Mouse (Mus musculus) megakaryocyte, embryonic 14.5 days (primary cell): ENCODE results near the gene Tatdn2. TPM values are rescaled to one million over a fixed set of nuclear protein-coding genes. Genes with fewer than 3 reads are reported as not detected.

Experiments
- H3K27me3 ChIP-seq: replicated peaks from 2 replicates; pipeline ENCODE3; 2012; ENCODE audit warnings: inconsistent platforms
- H3K36me3 ChIP-seq: replicated peaks from 2 replicates; pipeline ENCODE3; 2012; ENCODE audit warnings: low read length, inconsistent platforms, mixed read lengths
- H3K4me1 ChIP-seq: 2 replicates; pipeline ENCODE4 v1.6.1; 2012; ENCODE audit warnings: inconsistent platforms
- H3K4me3 ChIP-seq: replicated peaks from 2 replicates; pipeline ENCODE3; 2012; ENCODE audit warnings: moderate library complexity, mild to moderate bottlenecking, inconsistent platforms
- H3K9me3 ChIP-seq: 2 replicates; pipeline ENCODE4 v1.6.1; 2012; ENCODE audit warnings: inconsistent platforms
- FLI1 ChIP-seq: IDR thresholded peaks from 2 replicates; pipeline ENCODE4 v1.6.1; 2012; ENCODE audit warnings: low read length, inconsistent platforms, mixed read lengths
- GATA1 ChIP-seq: IDR thresholded peaks from 3 replicates; pipeline ENCODE4 v1.6.1; 2012; ENCODE audit warnings: mixed read lengths, low read length, inconsistent platforms, borderline replicate concordance
- polyA plus RNA-seq: library from polyadenylated mRNA; stranded (reverse); fragments of >175 nt; gene quantifications from 2 replicates; pipeline ENCODE4 v1.2.3, GENCODE M21; 2012; ENCODE audit warnings: low replicate concordance; ENCODE audit not compliant: insufficient read depth

The Tatdn2 gene
- polyA plus RNA-seq, 1 experiment = 10.1 TPM

DNA sequence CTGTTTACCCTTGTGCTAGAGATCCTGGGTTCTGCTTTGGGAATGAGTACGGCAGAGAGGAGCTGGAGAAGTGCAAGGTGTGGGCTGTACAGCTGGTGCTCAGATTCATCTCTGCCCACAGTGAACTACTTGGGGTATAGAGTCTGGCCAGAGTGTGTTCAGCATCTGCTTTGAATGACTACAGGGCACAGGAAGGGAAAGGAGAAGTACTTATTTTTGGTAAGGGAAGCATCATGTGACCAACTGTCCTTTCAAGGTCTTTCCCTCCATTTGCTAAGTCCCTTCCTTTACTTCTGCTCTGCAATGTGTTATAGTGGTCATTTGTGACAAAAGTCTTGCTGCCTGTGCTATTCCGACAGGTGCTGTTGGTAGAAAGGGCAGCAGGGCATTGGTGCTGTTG lies 17.4 kb downstream of the Tatdn2 start:
- TF ChIP-seq FLI1 = no peak

GRCm38 (mm10) chr6:113714797-113715196 lies 17.9 kb downstream of the Tatdn2 start:
- no peaks in the 10 kb centered on the region for H3K9me3 ChIP-seq
- H3K36me3 ChIP-seq = peaks cover 98% of the 10 kb centered on the region
- TF ChIP-seq FLI1 = no peak
- TF ChIP-seq GATA1 = no peak
- no peaks in the 10 kb centered on the region for H3K27me3 ChIP-seq
- H3K4me1 ChIP-seq = peaks cover 60% of the 10 kb centered on the region
- H3K4me3 ChIP-seq = no peak overlapping the region

More for the DNA sequence above, 17.4 kb downstream of the Tatdn2 start:
- Histone ChIP-seq H3K4me1 (peaks cover 57% of the 10 kb centered on the region), H3K36me3 (peaks cover 98% of the 10 kb centered on the region), H3K4me3 (no peak overlapping the region), H3K9me3 (no peaks in the 10 kb centered on the region), H3K27me3 (no peaks in the 10 kb centered on the region)

GRCm38 (mm10) chr6:113717541-113717940 lies 20.7 kb downstream of the Tatdn2 start:
- H3K4me3 ChIP-seq = no peak overlapping the region
- no peaks in the 10 kb centered on the region for H3K27me3 ChIP-seq
- H3K36me3 ChIP-seq = peaks cover 98% of the 10 kb centered on the region
- H3K4me1 ChIP-seq = peaks cover 60% of the 10 kb centered on the region
- no peaks in the 10 kb centered on the region for H3K9me3 ChIP-seq
- TF ChIP-seq GATA1 (no peak), FLI1 (no peak)

- Histone ChIP-seq H3K4me1 (peaks cover 45% of the 10 kb centered on the region), H3K9me3 (no peaks in the 10 kb centered on the region), H3K27me3 (no peaks in the 10 kb centered on the region), H3K4me3 (no peak within 1 kb of the TSS), H3K36me3 (peaks cover 98% of the 10 kb centered on the region)
- TF ChIP-seq FLI1 (no peak), GATA1 (no peak)
These were observed 23.0 kb downstream of the Tatdn2 start, which contains the start of gene Ghrl for GRCm38 (mm10) chr6:113719878-113720277. Gene Ghrl (minus strand): TSS chr6:113719880.

DNA sequence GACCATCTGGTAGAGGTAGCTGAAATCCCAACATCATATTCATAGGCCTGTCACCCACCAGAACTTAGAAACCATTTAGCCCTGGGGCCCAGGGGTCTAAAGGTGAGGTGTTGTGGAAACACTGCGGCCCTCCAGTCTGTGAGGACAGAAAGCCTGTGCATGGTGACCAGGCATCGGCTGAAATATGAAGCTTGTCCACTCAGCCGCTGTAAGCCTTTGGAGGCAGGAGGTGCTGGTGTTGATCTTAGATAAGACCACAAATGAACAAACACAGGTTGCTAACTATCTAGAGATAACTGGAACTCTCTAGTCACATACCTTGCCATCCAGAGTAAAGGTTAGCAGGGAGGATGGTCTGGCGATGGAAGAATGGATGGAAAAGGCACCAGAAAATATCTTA lies 24.2 kb downstream of the Tatdn2 start:
- H3K27me3 ChIP-seq = no peaks in the 10 kb centered on the region
- TF ChIP-seq FLI1 (no peak), GATA1 (no peak)
- no peak overlapping the region for H3K4me3 ChIP-seq
- H3K36me3 ChIP-seq = peaks cover 98% of the 10 kb centered on the region
- H3K4me1 ChIP-seq = peaks cover 35% of the 10 kb centered on the region
- no peaks in the 10 kb centered on the region for H3K9me3 ChIP-seq

GRCm38 (mm10) chr6:113728181-113728580 lies 31.3 kb downstream of the Tatdn2 start:
- H3K36me3 ChIP-seq = peaks cover 99% of the 10 kb centered on the region
- H3K4me1 ChIP-seq = peaks cover 67% of the 10 kb centered on the region
- no peaks in the 10 kb centered on the region for H3K27me3 ChIP-seq
- H3K4me3 ChIP-seq = peak overlapping the region; percentile 47
- TF ChIP-seq GATA1 (no peak), FLI1 (no peak)
- H3K9me3 ChIP-seq = no peaks in the 10 kb centered on the region

- Histone ChIP-seq H3K27me3 (no peaks in the 10 kb centered on the region), H3K4me3 (no peak overlapping the region), H3K9me3 (no peaks in the 10 kb centered on the region), H3K36me3 (peaks cover 100% of the 10 kb centered on the region), H3K4me1 (peaks cover 79% of the 10 kb centered on the region)
- TF ChIP-seq GATA1 = no peak
- no peak for TF ChIP-seq FLI1
These were observed 34.4 kb downstream of the Tatdn2 start for GRCm38 (mm10) chr6:113731296-113731695.

- Histone ChIP-seq H3K27me3 (no peaks in the 10 kb centered on the region), H3K9me3 (no peaks in the 10 kb centered on the region), H3K4me1 (peaks cover 59% of the 10 kb centered on the region), H3K4me3 (peak overlapping the region; percentile 38), H3K36me3 (peaks cover 65% of the 10 kb centered on the region)
- TF ChIP-seq GATA1 (no peak), FLI1 (no peak)
These were observed 40.6 kb downstream of the Tatdn2 start for GRCm38 (mm10) chr6:113737318-113738046.

GRCm38 (mm10) chr6:113740236-113741217 lies 43.7 kb downstream of the Tatdn2 start, which contains the start of gene Sec13:
Gene Sec13 (minus strand): TSS chr6:113740743.
- Histone ChIP-seq H3K4me3 (peak within 1 kb of the TSS; percentile 91), H3K27me3 (peaks cover 13% of the 10 kb centered on the region), H3K9me3 (no peaks in the 10 kb centered on the region), H3K4me1 (peaks cover 48% of the 10 kb centered on the region), H3K36me3 (peaks cover 35% of the 10 kb centered on the region)
- TF ChIP-seq FLI1 (peak; percentile 74; the same call in 1 of the 2 replicates), GATA1 (no peak)
